Mouse (Mus musculus) hindlimb bud, embryonic 11.5 days (tissue): ENCODE data around the gene Hmx3.

Experiments used
- DNase-seq: peaks from one replicate; pipeline ENCODE4 v3.0.0-alpha.2; 2012; ENCODE audit warnings: low read depth, low spot score; ENCODE audit errors: extremely low spot score

The Hmx3 gene

GRCm38 (mm10) chr7:131556116-131556515 is 13.4 kb downstream of the Hmx3 start:
- no peak for DNase-seq

GRCm38 (mm10) chr7:131556541-131557271 is 14.0 kb downstream of the Hmx3 start:
- DNase-seq: no peak

GRCm38 (mm10) chr7:131557751-131558150 is 15.1 kb downstream of the Hmx3 start:
- DNase-seq: no peak

DNA sequence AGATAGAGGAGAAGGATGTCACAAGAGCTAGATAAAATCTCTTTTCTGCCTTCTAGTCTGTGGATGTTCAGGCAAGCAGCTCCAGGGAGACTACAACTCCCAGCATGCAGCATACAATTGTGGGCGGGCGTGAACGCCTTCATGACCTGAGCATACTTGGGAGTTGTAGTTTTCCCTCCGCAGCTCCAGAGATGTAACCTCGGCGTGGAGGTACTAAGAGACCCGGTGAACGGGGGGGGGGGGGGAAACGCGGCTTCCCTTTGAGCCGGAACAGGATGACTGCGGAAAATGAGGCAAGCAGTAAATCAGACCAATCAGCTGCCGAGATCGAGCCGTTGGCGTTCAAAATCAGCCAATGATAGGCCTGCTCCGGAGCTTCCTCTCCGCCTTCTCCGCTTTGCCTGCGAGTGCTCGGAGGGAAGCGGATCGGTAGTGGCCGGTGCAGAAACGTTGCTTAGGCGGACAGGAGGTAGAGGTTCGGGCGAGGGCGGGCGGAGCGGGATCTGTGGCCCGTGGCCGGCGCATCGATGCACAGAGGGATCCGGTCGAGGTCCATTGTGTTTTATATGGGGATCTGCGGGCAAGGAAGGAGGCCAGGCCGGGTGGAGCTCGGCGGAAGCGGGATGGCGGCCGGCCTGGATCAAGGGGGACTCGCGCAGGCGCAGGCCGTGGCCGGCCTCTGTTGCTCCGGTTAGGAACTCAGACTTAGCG is 17.5 kb downstream of the Hmx3 start, which contains the start of gene Bub3:
Gene Bub3, plus strand, starts transcription at position 237 of the 711 bp plus-strand sequence.
- DNase-seq: peak; percentile 90

- no peak for DNase-seq
Observed at GRCm38 (mm10) chr7:131560697-131561042, 18.0 kb downstream of the Hmx3 start.

- no peak for DNase-seq
Observed at GRCm38 (mm10) chr7:131575246-131575645, 32.6 kb downstream of the Hmx3 start.

DNA sequence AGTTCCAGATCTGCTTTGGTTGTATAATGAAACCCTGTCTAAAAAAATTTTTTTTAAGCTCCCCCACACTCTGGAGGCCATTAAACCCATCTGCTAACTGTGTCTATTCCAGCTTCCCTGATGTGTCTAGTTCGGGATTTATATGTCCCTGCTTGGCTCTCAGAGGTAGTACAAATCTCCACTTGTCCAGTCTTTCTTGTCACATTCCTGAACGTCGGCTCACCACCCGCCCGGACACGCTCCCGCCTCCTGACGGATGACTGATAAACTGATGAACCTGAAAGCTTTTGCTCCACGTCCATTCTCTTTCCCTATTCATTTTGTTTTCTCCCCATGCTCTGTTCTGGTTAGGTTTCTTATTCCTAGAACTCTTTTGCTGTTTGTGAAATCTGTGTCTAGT is 39.5 kb downstream of the Hmx3 start:
- DNase-seq: no peak

DNA sequence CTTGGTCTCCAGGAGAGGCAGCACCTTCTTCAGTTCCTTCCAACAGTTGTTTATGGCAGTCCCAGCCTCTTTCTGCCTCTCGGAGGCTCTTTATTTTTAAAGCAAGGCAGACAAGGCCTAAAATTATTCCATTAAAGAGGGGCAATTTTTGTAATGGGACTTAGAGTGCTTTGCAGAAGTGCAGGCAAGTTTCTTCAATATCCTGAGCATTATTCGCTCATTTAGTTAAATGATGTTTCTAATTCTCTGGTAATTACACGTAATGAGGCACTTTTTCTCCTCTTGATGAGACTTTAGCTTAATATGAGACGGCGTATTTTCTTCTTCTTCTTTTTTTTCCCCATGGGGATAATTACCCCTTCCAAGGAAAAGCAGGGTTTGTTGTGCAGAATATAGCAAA is 42.9 kb downstream of the Hmx3 start:
- no peak for DNase-seq
